Mouse (Mus musculus) spleen, adult 2 months (tissue): ENCODE results near the gene Ssc5d. TPM values are rescaled to one million over a fixed set of nuclear protein-coding genes. Genes with fewer than 3 reads are reported as not detected.

ENCODE experiments used
- DNase-seq, 2 experiments: peaks; one replicate each; pipeline versions ENCODE4 v3.0.0 to v3.0.0-alpha.2; 2012 to 2021; ENCODE audit warnings: low spot score in 2 of 2, low read depth in 1 of 2
- H3K27ac ChIP-seq: fragments of 200-500 bp; 2 replicates; pipeline ENCODE4 v1.5.1; 2012; ENCODE audit warnings: low read length, inconsistent platforms; ENCODE audit not compliant: insufficient read depth
- H3K27me3 ChIP-seq: fragments of 200-500 bp; 2 replicates; pipeline ENCODE4 v1.6.1; 2012; ENCODE audit warnings: mild to moderate bottlenecking, moderate library complexity, low read length, inconsistent platforms; ENCODE audit not compliant: control insufficient read depth, insufficient read depth
- H3K36me3 ChIP-seq: fragments of 200-500 bp; 2 replicates; pipeline ENCODE4 v1.6.1; 2012; ENCODE audit warnings: mild to moderate bottlenecking, low read length, inconsistent platforms; ENCODE audit not compliant: control insufficient read depth, insufficient read depth
- H3K4me1 ChIP-seq: fragments of 200-500 bp; 2 replicates; pipeline ENCODE4 v1.6.1; 2011; ENCODE audit warnings: inconsistent platforms; ENCODE audit not compliant: control insufficient read depth, insufficient read depth, insufficient read length
- H3K4me3 ChIP-seq: fragments of 200-500 bp; 2 replicates; pipeline ENCODE4 v1.5.1; 2011; ENCODE audit warnings: mild to moderate bottlenecking, inconsistent platforms; ENCODE audit not compliant: insufficient read depth, insufficient read length; ENCODE audit errors: extremely low read depth
- CTCF ChIP-seq: fragments of 200-500 bp; IDR thresholded peaks from 2 replicates; pipeline ENCODE4 v1.5.1; 2011; ENCODE audit warnings: mild to moderate bottlenecking, inconsistent platforms; ENCODE audit not compliant: insufficient read depth, insufficient read length, insufficient replicate concordance; ENCODE audit errors: extremely low read depth
- POLR2A ChIP-seq: fragments of 200-500 bp; IDR thresholded peaks from 2 replicates; pipeline ENCODE4 v1.6.1; 2011; ENCODE audit warnings: low read depth, low read length, inconsistent platforms
- WGBS: fragments of 180-500 bp; shearing (Covaris S2); methylation state at CpG from one replicate; pipeline ENCODE4 v1.1.7; 2018; 5-methylcytosine and 5-hydroxymethylcytosine counted together
- polyA plus RNA-seq: library from polyadenylated mRNA; depleted of rRNA; stranded (reverse); fragments of >200 nt; gene quantifications from 2 replicates; pipeline ENCODE4 v1.2.3, GENCODE M21; 2012; rRNA removed

Ssc5d gene
- polyA plus RNA-seq, 1 experiment, result 1.8 TPM

GRCm38 (mm10) chr7:4988250-4988649 lies 62.7 kb downstream of the Ssc5d start:
- Histone ChIP-seq H3K4me3 (no peak overlapping the region), H3K27me3 (no peaks in the 10 kb centered on the region), H3K4me1 (no peaks in the 10 kb centered on the region), H3K36me3 (no peaks in the 10 kb centered on the region; the same call in 1 of the 2 replicates), H3K27ac (no peak overlapping the region)
- no peak for DNase-seq
- WGBS, result 47% methylated on average over 2 of the region's 2 CpGs
- TF ChIP-seq POLR2A (no peak), CTCF (no peak)

- no peak overlapping the region for H3K4me3 ChIP-seq
- no peak for DNase-seq
- WGBS, result 93% methylated on average over 55 of the region's 55 CpGs
- peaks cover 7% of the 10 kb centered on the region for H3K36me3 ChIP-seq
- no peak overlapping the region for H3K27ac ChIP-seq
- TF ChIP-seq POLR2A (no peak), CTCF (no peak)
- no peaks in the 10 kb centered on the region for H3K27me3 ChIP-seq
- H3K4me1 ChIP-seq, result peaks cover 9% of the 10 kb centered on the region; the same call in 1 of the 2 replicates
Observed at GRCm38 (mm10) chr7:4993347-4993998, 67.9 kb downstream of the Ssc5d start.

GRCm38 (mm10) chr7:4993999-4994788 lies 68.6 kb downstream of the Ssc5d start:
- Histone ChIP-seq H3K4me1 (peaks cover 9% of the 10 kb centered on the region; the same call in 1 of the 2 replicates), H3K27me3 (no peaks in the 10 kb centered on the region), H3K27ac (no peak overlapping the region), H3K36me3 (peaks cover 7% of the 10 kb centered on the region), H3K4me3 (no peak overlapping the region)
- WGBS, result 92% methylated on average over 59 of the region's 59 CpGs
- DNase-seq, result no peak
- TF ChIP-seq POLR2A (no peak), CTCF (no peak)

Other genes with a start within 250 kb of the Ssc5d start
- gene Hspbp1, start 240.7 kb upstream of the Ssc5d start, polyA plus RNA-seq, result 32.2 and 37.3 TPM in 2 replicates
- gene Brsk1, start 235.2 kb upstream of the Ssc5d start, polyA plus RNA-seq, result 0.84 and 1.3 TPM in 2 replicates
- 3.8 and 3.9 TPM in 2 replicates for gene Tmem150b, start 200.5 kb upstream of the Ssc5d start, polyA plus RNA-seq
- gene Kmt5c, start 185.7 kb upstream of the Ssc5d start, polyA plus RNA-seq, result 105 and 138 TPM in 2 replicates
- 14.5 and 44.8 TPM in 2 replicates for gene Cox6b2, start 172.7 kb upstream of the Ssc5d start, polyA plus RNA-seq
- not detected in 2 replicates for gene Fam71e2, start 154.5 kb upstream of the Ssc5d start, polyA plus RNA-seq
- 0.09 and 0.23 TPM in 2 replicates for gene Il11, start 142.9 kb upstream of the Ssc5d start, polyA plus RNA-seq
- gene Tmem190, start 142.8 kb upstream of the Ssc5d start, polyA plus RNA-seq, result not detected in 2 replicates
- 17.5 and 34.9 TPM in 2 replicates for gene Tmem238, start 136.1 kb upstream of the Ssc5d start, polyA plus RNA-seq
- gene Rpl28, start 132.9 kb upstream of the Ssc5d start, polyA plus RNA-seq, result 316 and 418 TPM in 2 replicates
- 167 and 175 TPM in 2 replicates for gene Ube2s, start 113.2 kb upstream of the Ssc5d start, polyA plus RNA-seq
- gene Shisa7, start 81.1 kb upstream of the Ssc5d start, polyA plus RNA-seq, result 0.16 and 0.23 TPM in 2 replicates
- gene Isoc2b, start 55.5 kb upstream of the Ssc5d start, polyA plus RNA-seq, result 7.2 and 12.1 TPM in 2 replicates
- 14.5 and 15.3 TPM in 2 replicates for gene Isoc2a, start 48.6 kb upstream of the Ssc5d start, polyA plus RNA-seq
- gene Gm36210, start 19.3 kb upstream of the Ssc5d start, polyA plus RNA-seq, result 0.08 TPM in 1 of 2 replicates, not detected in the other
- 19.2 and 26.9 TPM in 2 replicates for gene Zfp628, start 10.6 kb upstream of the Ssc5d start, polyA plus RNA-seq
- gene Nat14, start 3.8 kb upstream of the Ssc5d start, polyA plus RNA-seq, result 2.8 and 3.2 TPM in 2 replicates
- gene Sbk2, start 38.6 kb downstream of the Ssc5d start, polyA plus RNA-seq, result 1.9 TPM in 2 replicates
- 0.05 and 0.06 TPM in 2 replicates for gene Sbk3, start 45.4 kb downstream of the Ssc5d start, polyA plus RNA-seq
- 30.2 and 39.9 TPM in 2 replicates for gene Zfp579, start 70.4 kb downstream of the Ssc5d start, polyA plus RNA-seq
- 24.2 and 32.0 TPM in 2 replicates for gene Zfp524, start 88.6 kb downstream of the Ssc5d start, polyA plus RNA-seq
- gene Fiz1, start 88.9 kb downstream of the Ssc5d start, polyA plus RNA-seq, result 26.8 and 33.2 TPM in 2 replicates
- gene Gm44973, start 89.7 kb downstream of the Ssc5d start, polyA plus RNA-seq, result 0.12 TPM in 1 of 2 replicates, not detected in the other
- 47.9 and 58.4 TPM in 2 replicates for gene Zfp865, start 94.6 kb downstream of the Ssc5d start, polyA plus RNA-seq
- gene Ccdc106, start 94.8 kb downstream of the Ssc5d start, polyA plus RNA-seq, result 0.43 and 0.54 TPM in 2 replicates
- not detected in 2 replicates for gene 4632433K11Rik, start 108.3 kb downstream of the Ssc5d start, polyA plus RNA-seq
- 4.2 and 5.4 TPM in 2 replicates for gene Zfp784, start 112.7 kb downstream of the Ssc5d start, polyA plus RNA-seq
- 12.7 and 24.9 TPM in 2 replicates for gene Zfp580, start 125.8 kb downstream of the Ssc5d start, polyA plus RNA-seq
- 210 and 216 TPM in 2 replicates for gene U2af2, start 136.4 kb downstream of the Ssc5d start, polyA plus RNA-seq
- gene Epn1, start 154.4 kb downstream of the Ssc5d start, polyA plus RNA-seq, result 196 and 257 TPM in 2 replicates
- gene Rfpl4, start 191.2 kb downstream of the Ssc5d start, polyA plus RNA-seq, result not detected in 2 replicates
- 0.21 and 0.43 TPM in 2 replicates for gene Rasl2-9, start 200.2 kb downstream of the Ssc5d start, polyA plus RNA-seq
- gene Vmn1r55, start 223.9 kb downstream of the Ssc5d start, polyA plus RNA-seq, result not detected in 2 replicates